Mouse (Mus musculus) neural tube, embryonic 15.5 days (tissue): ENCODE results near the gene Tsen15. TPM values are rescaled to one million over a fixed set of nuclear protein-coding genes. Genes with fewer than 3 reads are reported as not detected.

Source experiments
- ATAC-seq: fragments of 200-750 bp; cut with Nextera tagmentation; 2 replicates; pipeline ENCODE4 v1.8.0; 2017; ENCODE audit warnings: mild to moderate bottlenecking, moderate TSS enrichment, moderate library complexity; ENCODE audit not compliant: low FRiP score
- H3K27ac ChIP-seq: fragments of 300-500 bp; sonication (generic); replicated peaks from 2 replicates; pipeline ENCODE4 v1.5.1; 2015; ENCODE audit warnings: mild to moderate bottlenecking, inconsistent platforms
- H3K27me3 ChIP-seq: fragments of 300-500 bp; sonication (generic); replicated peaks from 2 replicates; pipeline ENCODE4 v1.6.1; 2015; ENCODE audit warnings: inconsistent platforms
- H3K36me3 ChIP-seq: fragments of 300-500 bp; sonication (generic); 2 replicates; pipeline ENCODE4 v1.6.1; 2015; ENCODE audit warnings: inconsistent platforms
- H3K4me1 ChIP-seq: fragments of 300-500 bp; sonication (generic); 2 replicates; pipeline ENCODE4 v1.6.1; 2015; ENCODE audit warnings: inconsistent platforms
- H3K4me2 ChIP-seq: fragments of 300-500 bp; sonication (generic); 2 replicates; pipeline ENCODE4 v1.6.1; 2015; ENCODE audit warnings: inconsistent platforms, mild to moderate bottlenecking, moderate library complexity
- H3K4me3 ChIP-seq: fragments of 300-500 bp; sonication (generic); replicated peaks from 2 replicates; pipeline ENCODE4 v1.5.1; 2015; ENCODE audit warnings: mild to moderate bottlenecking, inconsistent platforms
- H3K9ac ChIP-seq: fragments of 300-500 bp; sonication (generic); replicated peaks from 2 replicates; pipeline ENCODE4 v1.6.1; 2015; ENCODE audit warnings: mild to moderate bottlenecking, inconsistent platforms
- H3K9me3 ChIP-seq: fragments of 300-500 bp; sonication (generic); replicated peaks from 2 replicates; pipeline ENCODE4 v1.6.1; 2016; ENCODE audit warnings: inconsistent platforms
- WGBS: fragments of 180-500 bp; shearing (Covaris S2); methylation state at CpG from one replicate; pipeline ENCODE4 v1.1.7; 2015; ENCODE audit warnings: mixed read lengths; 5-methylcytosine and 5-hydroxymethylcytosine counted together
- polyA plus RNA-seq: library from polyadenylated mRNA; unstranded; fragments of >200 nt; fragmentation: Nextera tagmentation; extraction: Ambion mirVana; gene quantifications from 2 replicates; pipeline ENCODE4 v1.2.1, GENCODE M21; 2015

The Tsen15 gene
- polyA plus RNA-seq, 1 experiment from 2014 or later, result 39.4 TPM

GRCm38 (mm10) chr1:152378311-152378710, 8.2 kb downstream of the Tsen15 start:
- H3K4me3 ChIP-seq, result no peak overlapping the region
- ATAC-seq, result no peak
- 91% methylated on average over 5 of the region's 5 CpGs for WGBS

GRCm38 (mm10) chr1:152369139-152369538, 17.3 kb downstream of the Tsen15 start:
- H3K4me1 ChIP-seq, result peaks cover 10% of the 10 kb centered on the region
- H3K27ac ChIP-seq, result no peak overlapping the region
- no peaks in the 10 kb centered on the region for H3K9me3 ChIP-seq
- H3K36me3 ChIP-seq, result no peaks in the 10 kb centered on the region
- no peak overlapping the region for H3K4me3 ChIP-seq
- H3K4me2 ChIP-seq, result no peak overlapping the region
- no peak overlapping the region for H3K9ac ChIP-seq
- peak; percentile 79; the same call in 1 of the 2 replicates for ATAC-seq
- no peaks in the 10 kb centered on the region for H3K27me3 ChIP-seq
- WGBS, result 35% methylated on average over 4 of the region's 4 CpGs

More at GRCm38 (mm10) chr1:152378311-152378710, 8.2 kb downstream of the Tsen15 start:
- Histone ChIP-seq H3K27me3 (no peaks in the 10 kb centered on the region), H3K36me3 (no peaks in the 10 kb centered on the region; the same call in 1 of the 2 replicates), H3K4me2 (no peak overlapping the region), H3K9me3 (no peaks in the 10 kb centered on the region), H3K27ac (no peak overlapping the region), H3K4me1 (no peaks in the 10 kb centered on the region), H3K9ac (no peak overlapping the region)

DNA sequence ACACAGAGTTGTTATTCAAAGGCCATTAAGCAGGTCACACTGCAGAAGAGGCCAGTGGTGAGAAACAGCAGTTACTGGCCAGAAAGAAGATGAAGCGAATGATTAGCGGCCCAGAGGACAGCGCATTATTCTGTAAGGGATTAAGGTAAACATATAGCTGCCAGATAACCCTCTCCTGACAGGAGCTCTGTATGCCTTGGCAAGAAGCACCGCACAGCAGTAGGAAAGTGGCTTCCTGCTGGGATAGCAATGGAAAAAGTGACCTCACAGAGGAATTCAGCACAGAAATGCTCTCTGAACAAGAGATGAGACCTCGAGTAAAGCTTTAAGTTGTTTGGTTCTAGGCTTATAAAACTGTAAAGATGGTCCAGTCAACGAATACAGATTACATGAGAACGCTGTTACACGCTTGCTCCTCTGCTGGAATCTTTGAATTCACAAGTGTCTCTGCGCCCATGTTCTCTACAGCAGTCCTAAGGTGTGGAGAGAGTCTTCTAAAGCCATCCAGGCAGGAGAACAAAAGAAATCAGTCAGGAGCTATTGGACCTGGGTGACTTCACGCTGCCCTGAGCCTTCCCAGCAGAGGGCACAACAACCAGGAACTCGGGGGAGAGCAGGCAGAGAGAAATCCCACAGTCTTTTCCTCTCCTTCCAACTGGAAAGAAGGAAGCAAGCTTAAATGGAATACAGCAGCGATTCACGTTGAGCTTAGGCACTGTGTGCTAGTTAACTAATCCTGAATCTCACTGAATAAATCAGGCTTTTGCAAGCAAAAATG, 18.0 kb downstream of the Tsen15 start:
- no peak overlapping the region for H3K27ac ChIP-seq
- no peak overlapping the region for H3K4me2 ChIP-seq
- no peak overlapping the region for H3K4me3 ChIP-seq
- H3K27me3 ChIP-seq, result no peaks in the 10 kb centered on the region
- H3K4me1 ChIP-seq, result peaks cover 10% of the 10 kb centered on the region
- H3K9me3 ChIP-seq, result no peaks in the 10 kb centered on the region
- ATAC-seq, result no peak
- H3K36me3 ChIP-seq, result no peaks in the 10 kb centered on the region
- H3K9ac ChIP-seq, result no peak overlapping the region
- 52% methylated on average over 13 of the region's 13 CpGs for WGBS

DNA sequence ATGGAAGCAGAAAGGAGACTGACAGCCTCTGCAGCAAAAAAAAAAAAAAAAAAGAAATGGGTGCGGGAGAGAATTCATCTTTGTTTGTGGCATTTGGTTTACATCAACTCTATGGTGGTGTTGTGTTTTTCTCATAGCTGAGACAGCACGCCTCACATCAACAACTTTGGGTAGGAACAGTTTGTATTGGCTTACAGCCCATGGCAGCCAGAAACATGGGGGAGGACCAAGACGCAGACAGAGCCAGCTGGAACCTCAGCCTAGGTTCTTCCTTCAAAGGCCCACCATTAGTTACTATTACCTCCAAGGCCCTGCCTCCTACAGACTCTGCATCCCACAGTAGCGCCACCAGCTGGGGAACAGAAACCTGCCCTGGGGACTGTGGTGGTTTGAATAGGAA, 29.8 kb downstream of the Tsen15 start:
- ATAC-seq, result no peak

DNA sequence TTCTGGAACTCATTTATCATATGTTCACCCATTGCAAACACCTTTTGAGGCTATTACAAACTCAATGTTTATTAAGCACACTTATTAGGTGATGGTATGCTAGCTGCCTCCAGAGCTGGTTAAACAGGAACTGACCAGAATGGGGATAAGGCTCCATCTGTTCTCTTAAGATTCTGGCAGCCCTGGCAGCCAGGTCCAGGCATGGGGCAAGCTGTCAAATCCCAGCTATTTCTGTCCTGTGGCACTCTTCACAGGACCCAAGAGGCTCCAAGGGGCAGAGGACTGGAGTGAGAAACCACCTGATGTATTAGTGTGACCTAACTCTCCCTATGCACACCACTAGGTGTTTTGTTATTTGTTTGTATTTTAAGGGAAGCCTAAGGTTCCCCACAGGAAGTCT, 38.5 kb downstream of the Tsen15 start:
- H3K4me3 ChIP-seq, result no peak overlapping the region
- no peaks in the 10 kb centered on the region for H3K36me3 ChIP-seq
- no peak for ATAC-seq
- no peaks in the 10 kb centered on the region for H3K9me3 ChIP-seq
- H3K27ac ChIP-seq, result no peak overlapping the region
- H3K4me1 ChIP-seq, result no peaks in the 10 kb centered on the region
- H3K9ac ChIP-seq, result no peak overlapping the region
- H3K27me3 ChIP-seq, result no peaks in the 10 kb centered on the region
- H3K4me2 ChIP-seq, result no peak overlapping the region

More for the DNA sequence above, 29.8 kb downstream of the Tsen15 start:
- Histone ChIP-seq H3K4me3 (no peak overlapping the region), H3K4me2 (no peak overlapping the region), H3K27me3 (no peaks in the 10 kb centered on the region), H3K27ac (no peak overlapping the region), H3K4me1 (no peaks in the 10 kb centered on the region), H3K9ac (no peak overlapping the region), H3K36me3 (no peaks in the 10 kb centered on the region), H3K9me3 (no peaks in the 10 kb centered on the region)
- 88% methylated on average over 4 of the region's 4 CpGs for WGBS

- Histone ChIP-seq H3K27me3 (no peaks in the 10 kb centered on the region), H3K36me3 (no peaks in the 10 kb centered on the region), H3K9me3 (no peaks in the 10 kb centered on the region), H3K4me2 (no peak overlapping the region), H3K9ac (no peak overlapping the region), H3K27ac (no peak overlapping the region), H3K4me3 (no peak overlapping the region), H3K4me1 (no peaks in the 10 kb centered on the region)
- 76% methylated on average over 6 of the region's 6 CpGs for WGBS
- ATAC-seq, result no peak
Measured at GRCm38 (mm10) chr1:152324024-152324423, 62.5 kb downstream of the Tsen15 start.

Other genes starting within 250 kb of the Tsen15 start
- 3.7 and 3.9 TPM in 2 replicates for gene Colgalt2, start 13.1 kb upstream of the Tsen15 start, polyA plus RNA-seq